Mouse (Mus musculus): ENCODE measurements at regions not wholly inside any gene's neighbourhood (a gene's known extent, or its start where the extent isn't known, plus 50 kb on each side); places are given as distances from the start of the nearest gene placed in this dataset.

GRCm38 (mm10) chr16:92903892-92904473 lies 78.0 kb upstream of the Runx1 start:
- Histone ChIP-seq H3K4me3 (ENCODE audit: control insufficient read depth, insufficient read depth, low read length) (no peak overlapping the region), H3K36me3 (ENCODE audit: control insufficient read depth, insufficient read depth, low read length) (no peaks in the 10 kb centered on the region), H3K4me1 (replicated peaks; ENCODE audit: control insufficient read depth, insufficient read depth, low read length) (peaks cover 10% of the 10 kb centered on the region), H3K27ac (ENCODE audit: control insufficient read depth, insufficient read depth, low read length) (no peak overlapping the region), H3K27me3 (ENCODE audit: control insufficient read depth, insufficient read depth, low read length) (no peaks in the 10 kb centered on the region)
- no peak for DNase-seq
- WGBS = 18% methylated on average over 9 of the region's 9 CpGs
- TF ChIP-seq CTCF (IDR thresholded peaks at IDR 0.05; ENCODE audit: borderline replicate concordance, control insufficient read depth, extremely low read depth, insufficient read depth, low read length, poor library complexity) = no peak
- no peak for TF ChIP-seq POLR2A (IDR thresholded peaks at IDR 0.05; ENCODE audit: control insufficient read depth, extremely low read depth, insufficient read depth, low read length, poor library complexity)

- no peak overlapping the region for H3K27ac ChIP-seq (ENCODE audit: control insufficient read depth, insufficient read depth, low read length)
- no peaks in the 10 kb centered on the region for H3K27me3 ChIP-seq (ENCODE audit: control insufficient read depth, insufficient read depth, low read length)
- H3K4me3 ChIP-seq (ENCODE audit: control insufficient read depth, insufficient read depth, low read length) = no peak overlapping the region
- DNase-seq = no peak
- no peak for TF ChIP-seq POLR2A (IDR thresholded peaks at IDR 0.05; ENCODE audit: control insufficient read depth, extremely low read depth, insufficient read depth, low read length, poor library complexity)
- 73% methylated on average over 7 of the region's 7 CpGs for WGBS
- no peaks in the 10 kb centered on the region for H3K36me3 ChIP-seq (ENCODE audit: control insufficient read depth, insufficient read depth, low read length)
- H3K4me1 ChIP-seq (replicated peaks; ENCODE audit: control insufficient read depth, insufficient read depth, low read length) = peaks cover 10% of the 10 kb centered on the region
Observed at GRCm38 (mm10) chr16:92903486-92903885, 77.5 kb upstream of the Runx1 start.

- TF ChIP-seq CTCF (IDR thresholded peaks at IDR 0.05; ENCODE audit: borderline replicate concordance, control insufficient read depth, extremely low read depth, insufficient read depth, low read length, poor library complexity) (no peak), POLR2A (IDR thresholded peaks at IDR 0.05; ENCODE audit: control insufficient read depth, extremely low read depth, insufficient read depth, low read length, poor library complexity) (no peak)
- Histone ChIP-seq H3K4me3 (ENCODE audit: control insufficient read depth, insufficient read depth, low read length) (no peak overlapping the region), H3K36me3 (ENCODE audit: control insufficient read depth, insufficient read depth, low read length) (no peaks in the 10 kb centered on the region), H3K27me3 (ENCODE audit: control insufficient read depth, insufficient read depth, low read length) (no peaks in the 10 kb centered on the region), H3K27ac (ENCODE audit: control insufficient read depth, insufficient read depth, low read length) (no peak overlapping the region), H3K4me1 (replicated peaks; ENCODE audit: control insufficient read depth, insufficient read depth, low read length) (peaks cover 14% of the 10 kb centered on the region)
- WGBS = 34% methylated on average over 1 of the region's 1 CpGs
- no peak for DNase-seq
Observed at GRCm38 (mm10) chr16:92899704-92900103, 73.8 kb upstream of the Runx1 start.

- Histone ChIP-seq H3K4me3 (ENCODE audit: control insufficient read depth, insufficient read depth, low read length) (no peak overlapping the region), H3K27ac (ENCODE audit: control insufficient read depth, insufficient read depth, low read length) (no peak overlapping the region), H3K27me3 (ENCODE audit: control insufficient read depth, insufficient read depth, low read length) (no peaks in the 10 kb centered on the region), H3K4me1 (replicated peaks; ENCODE audit: control insufficient read depth, insufficient read depth, low read length) (no peaks in the 10 kb centered on the region), H3K36me3 (ENCODE audit: control insufficient read depth, insufficient read depth, low read length) (no peaks in the 10 kb centered on the region)
- WGBS = 94% methylated on average over 2 of the region's 2 CpGs
- no peak for DNase-seq
- TF ChIP-seq CTCF (IDR thresholded peaks at IDR 0.05; ENCODE audit: borderline replicate concordance, control insufficient read depth, extremely low read depth, insufficient read depth, low read length, poor library complexity) (no peak), POLR2A (IDR thresholded peaks at IDR 0.05; ENCODE audit: control insufficient read depth, extremely low read depth, insufficient read depth, low read length, poor library complexity) (no peak)
Observed at GRCm38 (mm10) chr16:92891741-92892140, 65.8 kb upstream of the Runx1 start.

GRCm38 (mm10) chr16:92890713-92891112 lies 64.8 kb upstream of the Runx1 start:
- DNase-seq = no peak
- 92% methylated on average over 3 of the region's 3 CpGs for WGBS
- no peaks in the 10 kb centered on the region for H3K36me3 ChIP-seq (ENCODE audit: control insufficient read depth, insufficient read depth, low read length)
- H3K27ac ChIP-seq (ENCODE audit: control insufficient read depth, insufficient read depth, low read length) = no peak overlapping the region
- TF ChIP-seq POLR2A (IDR thresholded peaks at IDR 0.05; ENCODE audit: control insufficient read depth, extremely low read depth, insufficient read depth, low read length, poor library complexity) = no peak
- no peak for TF ChIP-seq CTCF (IDR thresholded peaks at IDR 0.05; ENCODE audit: borderline replicate concordance, control insufficient read depth, extremely low read depth, insufficient read depth, low read length, poor library complexity)
- H3K27me3 ChIP-seq (ENCODE audit: control insufficient read depth, insufficient read depth, low read length) = no peaks in the 10 kb centered on the region
- H3K4me3 ChIP-seq (ENCODE audit: control insufficient read depth, insufficient read depth, low read length) = no peak overlapping the region
- no peaks in the 10 kb centered on the region for H3K4me1 ChIP-seq (replicated peaks; ENCODE audit: control insufficient read depth, insufficient read depth, low read length)

GRCm38 (mm10) chr16:92889537-92889936 lies 63.6 kb upstream of the Runx1 start:
- Histone ChIP-seq H3K36me3 (ENCODE audit: control insufficient read depth, insufficient read depth, low read length) (no peaks in the 10 kb centered on the region), H3K27ac (ENCODE audit: control insufficient read depth, insufficient read depth, low read length) (no peak overlapping the region), H3K4me3 (ENCODE audit: control insufficient read depth, insufficient read depth, low read length) (no peak overlapping the region), H3K27me3 (ENCODE audit: control insufficient read depth, insufficient read depth, low read length) (no peaks in the 10 kb centered on the region), H3K4me1 (replicated peaks; ENCODE audit: control insufficient read depth, insufficient read depth, low read length) (0 out of 2 replicates have a peak, but pooled peaks cover 2% of the 10 kb centered on the region)
- DNase-seq = no peak
- WGBS = 74% methylated on average over 10 of the region's 10 CpGs
- TF ChIP-seq CTCF (IDR thresholded peaks at IDR 0.05; ENCODE audit: borderline replicate concordance, control insufficient read depth, extremely low read depth, insufficient read depth, low read length, poor library complexity) = no peak

- no peaks in the 10 kb centered on the region for H3K27me3 ChIP-seq (ENCODE audit: control insufficient read depth, insufficient read depth, low read length)
- WGBS = 100% methylated on average over 3 of the region's 3 CpGs
- H3K36me3 ChIP-seq (ENCODE audit: control insufficient read depth, insufficient read depth, low read length) = no peaks in the 10 kb centered on the region
- no peak overlapping the region for H3K4me3 ChIP-seq (ENCODE audit: control insufficient read depth, insufficient read depth, low read length)
- no peak for TF ChIP-seq CTCF (IDR thresholded peaks at IDR 0.05; ENCODE audit: borderline replicate concordance, control insufficient read depth, extremely low read depth, insufficient read depth, low read length, poor library complexity)
- TF ChIP-seq POLR2A (IDR thresholded peaks at IDR 0.05; ENCODE audit: control insufficient read depth, extremely low read depth, insufficient read depth, low read length, poor library complexity) = no peak
- DNase-seq = no peak
- peaks cover 5% of the 10 kb centered on the region for H3K4me1 ChIP-seq (replicated peaks; ENCODE audit: control insufficient read depth, insufficient read depth, low read length)
- H3K27ac ChIP-seq (ENCODE audit: control insufficient read depth, insufficient read depth, low read length) = no peak overlapping the region
Observed at GRCm38 (mm10) chr16:92886226-92886625, 60.3 kb upstream of the Runx1 start.
